In the genomic region with DNA sequence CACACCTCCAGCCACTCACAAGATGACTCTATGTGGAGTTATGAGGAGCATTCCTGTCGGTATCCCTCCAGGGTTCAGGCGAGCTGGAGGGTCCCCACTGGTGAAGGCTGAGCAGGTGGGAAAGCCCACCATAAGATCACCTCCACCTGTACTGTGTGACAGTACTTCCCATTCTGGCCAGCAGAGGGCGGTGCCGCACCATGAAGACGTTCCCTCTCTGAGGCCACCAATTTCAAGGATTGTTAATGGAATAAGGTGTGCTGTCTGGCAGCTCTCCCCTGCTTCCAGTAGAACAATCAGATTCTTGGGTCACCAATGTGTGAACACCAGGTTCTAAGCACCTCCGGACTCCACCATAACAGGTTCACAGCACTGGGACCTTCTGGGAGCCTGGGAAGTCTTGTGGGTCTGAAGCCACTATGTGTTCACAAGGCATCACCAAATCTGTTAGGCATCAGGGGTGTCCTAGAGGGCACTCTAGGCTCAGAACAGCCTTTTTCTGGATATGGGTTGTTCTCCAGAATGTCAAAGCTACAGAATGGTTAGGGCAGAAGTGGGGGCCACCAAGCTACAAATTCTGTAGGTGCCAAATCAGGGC, we compare ENCODE assay signal across 8 mouse cellular contexts. TPM values are rescaled to one million over a fixed set of nuclear protein-coding genes. Genes with fewer than 3 reads are reported as not detected.
DNase-seq lines count a peak whose midpoint lies in the region; ATAC-seq and TF ChIP-seq lines count a peak whose summit lies in the region.

No protein-coding gene starts in this region.

- no peak for TF ChIP-seq POLR2A in bone marrow macrophage, adult 2 months (IDR thresholded peaks at IDR 0.05; ENCODE audit: borderline replicate concordance, low read depth, low read length)
- no peak for TF ChIP-seq POLR2A in testis, adult 2 months (IDR thresholded peaks at IDR 0.05; ENCODE audit: control insufficient read depth, low read depth, low read length)

- 3% methylated on average over 6 of the region's 6 CpGs for WGBS in embryonic facial prominence, embryonic 14.5 days
- WGBS in heart, embryonic 14.5 days: 4% methylated on average over 6 of the region's 6 CpGs
- WGBS in liver, embryonic 12.5 days (ENCODE audit: insufficient replicate concordance): 1% methylated on average over 6 of the region's 6 CpGs
- WGBS in neural tube, embryonic 12.5 days: 4% methylated on average over 6 of the region's 6 CpGs

- H3K9me3 ChIP-seq in embryonic facial prominence, embryonic 14.5 days (ENCODE audit: control insufficient read depth, low read length): no peaks in the 10 kb centered on the region
- H3K9me3 ChIP-seq in heart, embryonic 14.5 days (ENCODE audit: control insufficient read depth, low read length): no peaks in the 10 kb centered on the region
- H3K9me3 ChIP-seq in liver, embryonic 12.5 days (replicated peaks): no peaks in the 10 kb centered on the region
- H3K9me3 ChIP-seq in neural tube, embryonic 12.5 days: no peaks in the 10 kb centered on the region

- no peak overlapping the region for H3K4me3 ChIP-seq in bone marrow macrophage, adult 2 months (ENCODE audit: insufficient read depth, low read length)
- no peak overlapping the region for H3K4me3 ChIP-seq in embryonic facial prominence, embryonic 14.5 days (ENCODE audit: low read depth, low read length)
- no peak overlapping the region for H3K4me3 ChIP-seq in heart, embryonic 14.5 days (ENCODE audit: control insufficient read depth in 1 of 2, insufficient read depth in 1 of 2, low read depth in 1 of 2, low read length in 2 of 2)
- no peak overlapping the region for H3K4me3 ChIP-seq in liver, embryonic 12.5 days
- no peak overlapping the region for H3K4me3 ChIP-seq in neural tube, embryonic 12.5 days
- H3K4me3 ChIP-seq in testis, adult 2 months (ENCODE audit: control insufficient read depth, low read depth, low read length): no peak overlapping the region

- TF ChIP-seq CTCF in bone marrow macrophage, adult 2 months (IDR thresholded peaks at IDR 0.05; ENCODE audit: low read depth, low read length): peak; percentile 99
- TF ChIP-seq CTCF in testis, adult 2 months (IDR thresholded peaks at IDR 0.05; ENCODE audit: control insufficient read depth, insufficient read depth, insufficient replicate concordance, low read depth, low read length): peak; percentile 99

- H3K27me3 ChIP-seq in embryonic facial prominence, embryonic 14.5 days (replicated peaks; ENCODE audit: control insufficient read depth, insufficient read depth, low read length): no peaks in the 10 kb centered on the region
- H3K27me3 ChIP-seq in heart, embryonic 14.5 days (ENCODE audit: control insufficient read depth, insufficient read depth, low read length): no peaks in the 10 kb centered on the region
- H3K27me3 ChIP-seq in liver, embryonic 12.5 days (replicated peaks): peaks cover 49% of the 10 kb centered on the region
- peaks cover 51% of the 10 kb centered on the region for H3K27me3 ChIP-seq in neural tube, embryonic 12.5 days (replicated peaks)
- H3K27me3 ChIP-seq in testis, adult 2 months (ENCODE audit: control insufficient read depth, insufficient read depth, low read length): no peaks in the 10 kb centered on the region

- no peak overlapping the region for H3K4me2 ChIP-seq in embryonic facial prominence, embryonic 14.5 days (ENCODE audit: low read depth, low read length)
- no peak overlapping the region for H3K4me2 ChIP-seq in heart, embryonic 14.5 days (ENCODE audit: low read length)
- H3K4me2 ChIP-seq in liver, embryonic 12.5 days: no peak overlapping the region
- no peak overlapping the region for H3K4me2 ChIP-seq in neural tube, embryonic 12.5 days (replicated peaks)

- H3K4me1 ChIP-seq in bone marrow macrophage, adult 2 months (ENCODE audit: control insufficient read depth, insufficient read depth, low read length): no peaks in the 10 kb centered on the region
- peaks cover 26% of the 10 kb centered on the region for H3K4me1 ChIP-seq in embryonic facial prominence, embryonic 14.5 days (ENCODE audit: control insufficient read depth, insufficient read depth, low read length)
- peaks cover 16 to 29% of the 10 kb centered on the region in 2 experiments for H3K4me1 ChIP-seq in heart, embryonic 14.5 days (ENCODE audit: control insufficient read depth in 2 of 2, insufficient read depth in 2 of 2, low read length in 2 of 2)
- peaks cover 7% of the 10 kb centered on the region; the same call in 1 of the 2 replicates for H3K4me1 ChIP-seq in liver, embryonic 12.5 days
- peaks cover 12% of the 10 kb centered on the region for H3K4me1 ChIP-seq in neural tube, embryonic 12.5 days
- peaks cover 7% of the 10 kb centered on the region for H3K4me1 ChIP-seq in testis, adult 2 months (ENCODE audit: control insufficient read depth, insufficient read depth, low read length)

- peak; percentile 60 for ATAC-seq in CD4-positive, CD25-positive, alpha-beta regulatory T cell, adult 4 months
- peak; percentile 55; the same call in 1 of the 2 replicates for ATAC-seq in embryonic facial prominence, embryonic 14.5 days (ENCODE audit: low read depth)
- 0 out of 2 replicates have a peak, but pooled peaks have one; percentile 23 for ATAC-seq in heart, embryonic 14.5 days (ENCODE audit: insufficient number of reproducible peaks, insufficient read depth, low FRiP score, low read depth)
- ATAC-seq in liver, embryonic 12.5 days: 0 out of 2 replicates have a peak, but pooled peaks have one; percentile 20
- peak; percentile 39 for ATAC-seq in neural tube, embryonic 12.5 days (ENCODE audit: low FRiP score, low read depth)

- no peaks in the 10 kb centered on the region for H3K36me3 ChIP-seq in embryonic facial prominence, embryonic 14.5 days (ENCODE audit: control insufficient read depth, insufficient read depth, low read length)
- H3K36me3 ChIP-seq in heart, embryonic 14.5 days (ENCODE audit: control insufficient read depth, insufficient read depth, low read length): no peaks in the 10 kb centered on the region
- no peaks in the 10 kb centered on the region for H3K36me3 ChIP-seq in liver, embryonic 12.5 days
- no peaks in the 10 kb centered on the region for H3K36me3 ChIP-seq in neural tube, embryonic 12.5 days
- no peaks in the 10 kb centered on the region for H3K36me3 ChIP-seq in testis, adult 2 months (ENCODE audit: control insufficient read depth, insufficient read depth, low read length)

- H3K27ac ChIP-seq in bone marrow macrophage, adult 2 months (ENCODE audit: insufficient read depth, low read depth, low read length): no peak overlapping the region
- no peak overlapping the region for H3K27ac ChIP-seq in embryonic facial prominence, embryonic 14.5 days (replicated peaks; ENCODE audit: low read depth, low read length)
- no peak overlapping the region for H3K27ac ChIP-seq in heart, embryonic 14.5 days (replicated peaks in 1 of 2; ENCODE audit: control insufficient read depth in 1 of 2, insufficient read depth in 1 of 2, low read depth in 2 of 2, low read length in 2 of 2)
- no peak overlapping the region for H3K27ac ChIP-seq in liver, embryonic 12.5 days
- H3K27ac ChIP-seq in neural tube, embryonic 12.5 days: no peak overlapping the region
- no peak overlapping the region for H3K27ac ChIP-seq in testis, adult 2 months (ENCODE audit: control insufficient read depth, insufficient read depth, low read depth, low read length)

- H3K9ac ChIP-seq in embryonic facial prominence, embryonic 14.5 days (ENCODE audit: low read depth, low read length): no peak overlapping the region
- H3K9ac ChIP-seq in heart, embryonic 14.5 days (ENCODE audit: low read length): no peak overlapping the region
- no peak overlapping the region for H3K9ac ChIP-seq in liver, embryonic 12.5 days
- H3K9ac ChIP-seq in neural tube, embryonic 12.5 days: no peak overlapping the region

- DNase-seq in embryonic facial prominence, embryonic 14.5 days (ENCODE audit: low spot score): peak; percentile 74
- peak; percentile 91 for DNase-seq in kidney, postnatal 10 days

RNA-seq across cellular contexts. Expression of gene Atoh8, which starts 49.4 kb away (rescaled TPM):
- polyA plus RNA-seq in CD4-positive, CD25-positive, alpha-beta regulatory T cell, adult 4 months (2017; shearing (Covaris generic)): not detected
- polyA plus RNA-seq in bone marrow macrophage, adult 2 months (2012; ENCODE audit: insufficient read depth, insufficient read length, missing spikeins): not detected in 2 replicates
- polyA plus RNA-seq in embryonic facial prominence, embryonic 14.5 days (2014; fragmentation: Nextera tagmentation; extraction: Ambion mirVana): 12.1 and 12.9 TPM in 2 replicates
- 8.9 and 12.0 TPM in 2 replicates for polyA plus RNA-seq in heart, embryonic 14.5 days (2014; fragmentation: Nextera tagmentation; extraction: Ambion mirVana)
- 2.0 and 2.1 TPM in 2 replicates for polyA plus RNA-seq in liver, embryonic 12.5 days (2016; fragmentation: Nextera tagmentation; extraction: Ambion mirVana)
- 7.3 and 8.4 TPM in 2 replicates for polyA plus RNA-seq in neural tube, embryonic 12.5 days (2016; fragmentation: Nextera tagmentation; extraction: Ambion mirVana)
- 390 and 420 TPM in 2 replicates for polyA plus RNA-seq in testis, adult 2 months (2012; rRNA removed)

Comparison
In these comparisons a context has a peak if more than half of its experiments do, and no peak if none do; other contexts are left out.
1. RNA of gene Atoh8, which starts 49.4 kb away (polyA plus RNA-seq): 390 to 420 TPM in testis, adult 2 months; 12.1 to 12.9 TPM in embryonic facial prominence, embryonic 14.5 days, 8.9 to 12.0 TPM in heart, embryonic 14.5 days, 7.3 to 8.4 TPM in neural tube, embryonic 12.5 days, 2.0 to 2.1 TPM in liver, embryonic 12.5 days, not detected in bone marrow macrophage, adult 2 months and not detected in CD4-positive, CD25-positive, alpha-beta regulatory T cell, adult 4 months; every median in the first group is over 10 times any median in the second.
2. Peak in every context shown above with its lines, with median percentiles within 50 percentile points of each other: ATAC-seq.